Mouse (Mus musculus) kidney, adult 18-20 months (tissue): ENCODE data around the gene Sgsm3.

Source experiments
- DNase-seq: peaks from one replicate; pipeline ENCODE4 v3.0.0; 2021

Sgsm3 gene

DNA sequence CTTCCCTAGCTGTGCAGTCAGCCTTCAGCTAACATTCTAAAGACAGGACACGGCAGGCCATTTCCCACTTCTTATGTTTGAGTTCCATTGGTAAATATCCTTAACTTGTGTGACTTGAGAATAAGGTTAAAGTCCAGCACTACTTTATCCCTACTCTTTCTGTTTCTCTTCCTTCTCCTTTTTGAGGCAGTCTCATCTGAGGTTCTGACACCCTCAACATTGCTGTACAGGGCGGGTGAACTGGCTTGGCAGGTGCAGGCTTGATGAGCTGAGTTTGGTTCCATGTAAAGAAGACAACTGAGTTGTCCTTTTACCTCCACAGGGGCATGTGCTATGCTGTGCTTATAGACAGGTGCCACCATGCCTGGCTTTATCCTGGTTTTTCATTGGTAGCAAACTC lies 5.7 kb downstream of the Sgsm3 start:
- no peak for DNase-seq

DNA sequence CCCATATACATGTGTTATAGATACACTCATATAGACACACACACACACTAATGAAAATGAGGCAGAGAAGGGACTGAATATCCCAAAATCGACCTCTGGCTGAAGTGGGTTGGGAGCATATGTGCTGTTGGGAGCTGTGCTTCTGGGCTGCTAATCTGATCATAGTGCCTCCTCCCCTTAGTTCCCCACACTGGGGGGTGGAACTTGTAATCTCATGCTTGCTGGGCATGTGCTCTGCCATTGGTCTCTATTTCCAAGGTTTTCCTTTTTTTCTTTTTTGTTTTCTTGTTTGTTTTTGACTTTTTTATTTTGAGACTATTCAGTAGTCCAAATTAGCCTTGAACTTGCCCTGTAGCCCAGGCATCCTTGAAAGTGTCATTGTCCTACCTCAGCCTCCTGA lies 10.8 kb downstream of the Sgsm3 start:
- DNase-seq = no peak

- no peak for DNase-seq
These were observed 12.1 kb downstream of the Sgsm3 start for GRCm38 (mm10) chr15:80989712-80990111.

DNA sequence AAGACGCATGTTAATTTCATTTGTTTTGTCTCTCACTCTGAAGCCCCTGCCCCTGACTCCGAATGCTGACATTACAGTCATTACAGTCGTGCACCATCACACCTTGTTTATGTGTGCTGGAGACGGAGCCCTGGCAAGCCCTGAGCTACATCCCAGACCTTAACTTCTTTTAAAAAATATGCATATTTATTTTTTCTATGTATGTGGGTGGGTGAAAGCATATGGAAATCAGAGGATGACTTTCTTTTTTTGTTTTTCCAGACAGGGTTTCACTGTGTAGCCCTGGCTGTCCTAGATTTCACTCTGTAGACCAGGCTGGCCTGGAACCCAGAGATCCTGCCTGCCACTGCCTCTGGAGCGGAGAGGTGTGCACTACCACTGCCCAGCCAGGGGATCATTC lies 17.4 kb downstream of the Sgsm3 start:
- no peak for DNase-seq

DNA sequence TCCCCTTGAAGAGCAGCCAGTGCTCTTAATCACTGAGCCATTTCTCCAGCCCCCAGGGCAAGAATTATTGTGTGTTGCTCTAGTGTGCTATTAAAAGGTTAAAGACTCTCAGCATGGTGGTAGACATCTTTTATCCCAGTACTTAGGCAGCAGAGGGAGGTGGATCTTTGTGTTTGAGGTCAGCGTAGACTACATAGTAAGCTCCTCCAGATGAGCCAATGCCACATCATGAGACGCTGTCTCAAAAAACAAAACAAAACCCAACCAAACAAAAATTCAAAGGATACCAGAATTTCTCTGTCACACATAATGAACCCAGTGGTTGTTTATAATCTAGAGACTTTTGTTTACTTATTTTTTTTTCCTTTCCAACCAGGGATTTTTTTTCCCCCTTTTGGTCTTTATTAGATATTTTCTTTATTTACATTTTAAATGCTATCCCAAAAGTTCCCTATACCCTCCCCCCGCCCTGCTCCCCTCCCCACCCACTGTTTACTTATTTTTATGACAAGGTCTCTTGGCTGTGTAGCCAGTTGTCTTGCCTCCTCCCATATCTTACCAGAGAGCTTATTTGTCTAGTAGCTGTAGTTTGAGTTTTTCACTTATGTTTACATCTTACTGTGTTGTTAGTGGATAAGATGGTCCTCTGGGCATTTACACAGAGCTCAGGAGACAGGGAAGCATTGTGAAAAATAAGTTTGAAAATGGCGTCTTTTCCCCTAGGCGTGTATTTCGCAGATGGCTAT lies 18.7 kb downstream of the Sgsm3 start:
- DNase-seq = no peak

GRCm38 (mm10) chr15:80997077-80997476 lies 19.5 kb downstream of the Sgsm3 start:
- no peak for DNase-seq

- DNase-seq = no peak
These were observed 23.0 kb downstream of the Sgsm3 start for GRCm38 (mm10) chr15:81000419-81001138.

- DNase-seq = no peak
These were observed 28.7 kb downstream of the Sgsm3 start for GRCm38 (mm10) chr15:81006127-81006735.

DNA sequence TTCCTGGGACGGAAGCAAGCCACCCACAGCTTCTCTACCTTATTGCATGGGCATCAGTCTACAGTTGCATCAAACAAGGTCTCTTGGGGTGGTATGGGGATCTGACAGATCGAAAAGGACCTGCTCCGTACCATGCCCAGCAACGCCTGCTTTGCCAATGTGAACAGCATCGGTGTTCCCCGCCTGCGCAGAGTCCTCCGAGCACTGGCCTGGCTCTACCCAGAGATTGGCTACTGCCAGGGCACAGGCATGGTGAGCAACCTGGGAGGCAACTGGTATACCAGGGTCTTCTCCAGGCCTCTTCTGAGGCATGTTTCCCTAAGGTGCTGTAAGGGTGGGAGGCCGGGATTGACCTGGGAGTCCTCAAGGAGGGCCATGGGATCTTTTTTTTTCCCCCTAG lies 29.8 kb downstream of the Sgsm3 start:
- DNase-seq = no peak

DNA sequence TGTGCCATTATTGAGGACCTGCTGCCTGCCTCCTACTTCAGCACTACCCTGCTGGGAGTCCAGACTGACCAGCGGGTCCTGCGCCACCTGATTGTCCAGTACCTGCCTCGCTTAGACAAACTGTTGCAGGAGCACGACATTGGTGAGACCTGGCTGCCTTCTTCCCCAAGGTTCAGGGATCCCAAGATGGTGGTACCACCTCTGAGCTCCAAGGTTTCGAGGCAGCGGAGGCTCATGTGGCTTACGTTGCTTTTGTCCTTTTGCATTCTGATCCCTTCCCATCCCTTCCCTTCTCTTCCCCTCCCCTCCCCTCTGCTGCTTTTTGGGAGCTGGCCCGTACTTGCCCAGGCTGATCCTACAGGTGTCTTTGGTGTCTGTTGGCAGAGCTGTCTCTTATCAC lies 30.3 kb downstream of the Sgsm3 start:
- no peak for DNase-seq

DNA sequence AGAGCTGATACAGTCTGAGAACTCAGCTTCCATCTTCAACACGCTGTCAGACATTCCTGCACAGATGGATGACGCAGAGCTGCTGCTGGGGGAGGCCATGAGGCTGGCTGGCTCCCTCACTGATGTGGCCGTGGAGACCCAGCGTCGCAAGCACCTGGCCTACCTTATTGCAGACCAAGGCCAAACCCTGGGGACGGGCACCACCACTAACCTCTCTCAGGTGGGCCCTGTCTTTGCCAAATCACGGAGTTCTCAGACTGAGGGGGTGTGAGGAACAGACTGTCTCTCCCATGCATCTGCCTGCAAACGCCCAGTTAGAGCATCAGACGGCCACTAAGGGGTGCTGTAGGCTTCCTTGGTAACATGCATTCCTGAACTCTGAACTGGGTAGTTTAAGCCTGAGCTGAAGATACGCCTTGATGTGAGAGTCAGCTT lies 31.1 kb downstream of the Sgsm3 start:
- DNase-seq = peak; percentile 22

GRCm38 (mm10) chr15:81010114-81010513 lies 32.5 kb downstream of the Sgsm3 start:
- DNase-seq = no peak

GRCm38 (mm10) chr15:81011523-81011922 lies 34.0 kb downstream of the Sgsm3 start:
- no peak for DNase-seq

DNA sequence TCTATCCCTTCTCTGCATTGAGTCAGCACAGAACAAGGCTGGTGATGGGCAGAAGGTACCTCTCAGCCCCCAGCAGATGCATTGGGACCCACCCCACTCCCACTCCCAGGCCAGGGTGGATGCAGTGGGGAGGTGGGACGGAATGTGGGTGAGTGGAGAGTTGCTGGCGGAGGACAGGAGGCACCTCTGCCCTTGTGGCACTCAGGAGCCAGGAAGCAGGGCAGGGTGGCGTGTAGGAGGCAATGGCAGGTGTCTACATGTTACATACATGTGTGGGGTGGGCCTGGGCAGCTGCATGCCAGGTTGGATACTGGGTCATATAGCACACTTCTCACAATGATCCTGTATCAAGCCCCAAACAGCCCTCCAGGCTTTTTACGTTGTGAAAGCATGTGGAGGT lies 34.8 kb downstream of the Sgsm3 start:
- no peak for DNase-seq

DNA sequence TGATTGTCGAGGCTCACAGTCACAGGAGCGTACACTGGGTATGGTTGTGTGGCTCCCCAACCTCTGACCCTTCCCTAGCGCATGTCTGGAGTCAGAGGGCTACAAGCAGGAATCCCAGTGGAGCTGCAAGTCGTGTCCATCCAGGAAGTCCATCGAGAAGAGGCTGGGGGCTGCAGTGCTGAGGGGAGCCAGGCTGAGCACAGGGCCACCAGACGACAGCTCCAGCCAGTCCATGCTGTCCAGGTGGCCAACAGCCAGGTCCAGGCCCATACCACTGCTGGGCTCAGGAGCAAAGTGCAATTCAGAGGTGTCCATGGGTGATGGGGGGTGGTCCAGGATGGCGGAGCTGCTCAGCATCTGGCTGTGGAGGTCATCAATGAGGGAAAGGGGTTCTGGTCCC lies 35.6 kb downstream of the Sgsm3 start:
- DNase-seq = no peak

GRCm38 (mm10) chr15:81015068-81015744 lies 37.6 kb downstream of the Sgsm3 start:
- DNase-seq = no peak

GRCm38 (mm10) chr15:81016488-81016887 lies 38.9 kb downstream of the Sgsm3 start:
- no peak for DNase-seq

- no peak for DNase-seq
These were observed 39.7 kb downstream of the Sgsm3 start for GRCm38 (mm10) chr15:81017308-81017707.

DNA sequence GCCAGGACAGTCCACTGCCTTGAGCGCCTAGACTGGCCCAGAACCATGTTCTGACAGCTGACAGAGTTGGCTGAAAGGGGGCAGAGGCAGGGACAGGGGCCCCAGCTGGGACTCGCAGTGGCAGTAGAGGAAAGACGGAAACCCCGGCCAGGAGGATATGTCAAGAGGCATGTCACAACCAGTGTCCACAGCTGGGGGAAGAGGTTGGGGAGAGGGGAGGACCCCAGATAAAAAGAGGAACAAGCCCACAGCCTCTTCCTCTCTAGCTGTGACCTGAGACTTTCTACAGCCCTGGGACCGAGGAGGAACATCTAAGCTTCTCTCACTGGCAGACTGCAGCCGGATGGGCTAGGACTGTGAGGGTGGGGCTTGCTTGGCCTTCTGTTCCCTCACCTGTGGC lies 43.8 kb downstream of the Sgsm3 start:
- no peak for DNase-seq

DNA sequence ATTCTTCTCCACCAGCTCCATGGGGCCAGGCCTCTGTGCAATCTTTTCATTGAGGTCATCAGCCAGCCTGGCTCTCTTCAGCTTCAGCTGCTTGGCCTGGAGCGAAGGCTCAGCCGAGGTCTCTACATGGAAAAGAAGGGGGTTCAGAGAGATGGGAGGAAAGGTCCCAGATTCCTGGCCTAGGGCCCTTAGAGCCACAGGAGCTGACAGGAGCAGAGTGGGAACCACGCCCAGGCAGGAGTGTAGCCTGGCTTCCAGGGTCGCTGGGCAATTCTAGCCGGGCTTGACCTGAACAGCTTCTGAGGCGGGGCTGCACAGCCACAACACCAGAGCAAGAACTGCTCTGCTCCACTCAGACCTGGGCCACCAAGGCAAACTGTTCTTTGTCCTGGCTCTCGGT lies 44.9 kb downstream of the Sgsm3 start:
- DNase-seq = no peak

DNA sequence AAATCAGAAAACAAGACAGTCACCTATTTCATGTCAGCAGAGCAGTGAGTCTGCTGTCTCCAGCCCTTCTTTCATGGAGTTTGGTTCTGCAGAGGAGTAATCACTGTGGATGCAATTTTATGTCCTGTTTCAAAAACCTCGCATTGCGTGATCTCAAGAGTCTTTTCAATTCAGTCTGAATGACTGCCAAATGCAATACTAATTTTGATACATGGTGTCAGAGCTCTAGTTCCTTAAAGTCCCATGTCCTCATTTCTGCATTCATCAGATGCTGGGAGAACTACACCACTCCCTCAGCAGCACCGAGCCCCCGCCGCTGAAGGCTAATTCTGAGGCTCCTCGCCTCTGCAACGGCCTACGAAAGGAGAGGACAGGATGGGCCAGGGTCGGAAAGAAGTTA lies 46.3 kb downstream of the Sgsm3 start:
- DNase-seq = no peak

DNA sequence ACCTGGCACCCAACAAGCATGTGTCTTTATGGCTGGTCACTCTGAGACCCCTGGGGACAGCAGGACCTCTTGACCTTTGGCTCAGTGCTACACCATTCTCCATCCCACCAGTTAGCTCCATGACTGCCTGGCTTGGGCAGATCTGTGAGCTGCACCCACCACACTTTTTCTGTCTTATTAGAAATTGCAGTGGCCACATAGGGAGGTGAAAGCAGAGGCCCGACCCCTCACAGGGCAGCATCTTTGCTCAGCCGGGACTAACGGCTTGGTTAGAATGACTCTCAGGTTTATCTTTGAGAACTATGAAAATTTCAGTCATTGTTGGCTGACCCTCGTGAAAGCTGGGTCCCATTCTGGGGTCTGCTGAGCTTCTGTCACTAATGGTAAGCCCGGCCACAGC lies 49.3 kb downstream of the Sgsm3 start:
- no peak for DNase-seq

GRCm38 (mm10) chr15:81027378-81028173 lies 50.0 kb downstream of the Sgsm3 start:
- peak; percentile 86 for DNase-seq
